10 mouse cellular contexts compared by ENCODE assay signal in genomic region chr13:45397240-45397639, GRCm38 (mm10). TPM values are rescaled to one million over a fixed set of nuclear protein-coding genes. Genes with fewer than 3 reads are reported as not detected.
DNase-seq lines count a peak whose midpoint lies in the region; ATAC-seq and TF ChIP-seq lines count a peak whose summit lies in the region.
"Had no signal": no experiment of that assay in that cellular context is flagged by ENCODE, and none has a peak within 500 bp of the region (broad histone marks: within the 10 kb centered on the region; RNA-seq: fewer than 3 reads in every experiment).

No protein-coding gene starts in this region.

- peaks cover 37% of the 10 kb centered on the region for H3K4me1 ChIP-seq in hindbrain, embryonic 12.5 days
- H3K4me1 ChIP-seq in hindbrain, embryonic 14.5 days (replicated peaks; ENCODE audit: control insufficient read depth, insufficient read depth, low read length): peaks cover 2% of the 10 kb centered on the region
- H3K4me1 ChIP-seq in lung, adult 2 months (ENCODE audit: control insufficient read depth, insufficient read depth, low read length): peaks cover 9% of the 10 kb centered on the region
- H3K4me1 ChIP-seq in embryonic facial prominence, embryonic 10.5 days: peaks cover 78% of the 10 kb centered on the region
- H3K4me1 ChIP-seq: forebrain, embryonic 15.5 days had no signal

- H3ac ChIP-seq in myocyte (ENCODE audit: control insufficient read depth, insufficient read length): no peak overlapping the region

- no peaks in the 10 kb centered on the region for H3K27me3 ChIP-seq in hindbrain, embryonic 12.5 days
- no peaks in the 10 kb centered on the region for H3K27me3 ChIP-seq in hindbrain, embryonic 14.5 days (ENCODE audit: control insufficient read depth, insufficient read depth, low read length)
- H3K27me3 ChIP-seq in embryonic facial prominence, embryonic 10.5 days (replicated peaks; ENCODE audit: low read depth, poor library complexity, severe bottlenecking): no peaks in the 10 kb centered on the region
- H3K27me3 ChIP-seq in myocyte (ENCODE audit: control insufficient read depth, insufficient read depth, insufficient read length): no peaks in the 10 kb centered on the region
- H3K27me3 ChIP-seq: forebrain, embryonic 15.5 days had no signal

- WGBS in hindbrain, embryonic 12.5 days: 26% methylated on average over 5 of the region's 5 CpGs
- WGBS in hindbrain, embryonic 14.5 days: 28% methylated on average over 5 of the region's 5 CpGs
- 46% methylated on average over 5 of the region's 5 CpGs for WGBS in lung, adult 2 months
- 44% methylated on average over 5 of the region's 5 CpGs for WGBS in embryonic facial prominence, embryonic 10.5 days

- no peak for TF ChIP-seq POLR2A in lung, adult 2 months (IDR thresholded peaks at IDR 0.05; ENCODE audit: borderline replicate concordance, extremely low read depth, low read depth, low read length)
- no peak for TF ChIP-seq POLR2A in myocyte (IDR thresholded peaks at IDR 0.05; ENCODE audit: insufficient read length, low read depth)

- no peak overlapping the region for H3K9ac ChIP-seq in hindbrain, embryonic 12.5 days
- no peak overlapping the region for H3K9ac ChIP-seq in hindbrain, embryonic 14.5 days
- H3K9ac ChIP-seq: forebrain, embryonic 15.5 days had no signal

- no peaks in the 10 kb centered on the region for H3K9me3 ChIP-seq in hindbrain, embryonic 12.5 days (replicated peaks)
- H3K9me3 ChIP-seq in hindbrain, embryonic 14.5 days (ENCODE audit: control insufficient read depth, low read length): no peaks in the 10 kb centered on the region
- H3K9me3 ChIP-seq in embryonic facial prominence, embryonic 10.5 days: no peaks in the 10 kb centered on the region
- H3K9me3 ChIP-seq: forebrain, embryonic 15.5 days had no signal

- no peak for ATAC-seq in hindbrain, embryonic 12.5 days (ENCODE audit: low FRiP score)
- no peak for ATAC-seq in hindbrain, embryonic 14.5 days (ENCODE audit: low FRiP score)
- ATAC-seq: forebrain, embryonic 15.5 days had no signal

- TF ChIP-seq CTCF in lung, adult 2 months (IDR thresholded peaks at IDR 0.05; ENCODE audit: insufficient read depth, low read length): no peak

- H3K27ac ChIP-seq in hindbrain, embryonic 12.5 days: peak overlapping the region; percentile 12
- no peak overlapping the region for H3K27ac ChIP-seq in hindbrain, embryonic 14.5 days
- H3K27ac ChIP-seq in embryonic facial prominence, embryonic 10.5 days (replicated peaks): peak overlapping the region; percentile 79
- H3K27ac ChIP-seq: forebrain, embryonic 15.5 days had no signal

- H3K36me3 ChIP-seq in hindbrain, embryonic 12.5 days: no peaks in the 10 kb centered on the region
- H3K36me3 ChIP-seq in hindbrain, embryonic 14.5 days (replicated peaks; ENCODE audit: control insufficient read depth, insufficient read depth): no peaks in the 10 kb centered on the region
- peaks cover 17% of the 10 kb centered on the region for H3K36me3 ChIP-seq in embryonic facial prominence, embryonic 10.5 days (replicated peaks)
- H3K36me3 ChIP-seq in myocyte (ENCODE audit: control insufficient read depth, insufficient read depth): no peaks in the 10 kb centered on the region
- H3K36me3 ChIP-seq: forebrain, embryonic 15.5 days had no signal

- H3K4me2 ChIP-seq in hindbrain, embryonic 12.5 days (replicated peaks): no peak overlapping the region
- H3K4me2 ChIP-seq in hindbrain, embryonic 14.5 days (replicated peaks): no peak overlapping the region
- H3K4me2 ChIP-seq in myocyte (ENCODE audit: low read depth): peak overlapping the region; percentile 83
- H3K4me2 ChIP-seq: forebrain, embryonic 15.5 days; heart, embryonic 11.5 days had no signal

- no peak for DNase-seq in hindbrain, embryonic 14.5 days (ENCODE audit: low spot score)
- DNase-seq in lung, postnatal 10 days: peak; percentile 19
- DNase-seq in lung, adult 2 months: no peak
- no peak for DNase-seq in embryonic facial prominence, embryonic 10.5 days (ENCODE audit: low spot score)
- DNase-seq in cerebellum, adult 11-12 months: no peak
- DNase-seq: thymus, adult 2 months had no signal

- H3K4me3 ChIP-seq in hindbrain, embryonic 12.5 days: no peak overlapping the region
- H3K4me3 ChIP-seq in hindbrain, embryonic 14.5 days (replicated peaks; ENCODE audit: low read length): no peak overlapping the region
- H3K4me3 ChIP-seq in lung, adult 2 months (replicated peaks; ENCODE audit: extremely low read depth, low read depth, low read length): no peak overlapping the region
- H3K4me3 ChIP-seq in embryonic facial prominence, embryonic 10.5 days: no peak overlapping the region
- no peak overlapping the region for H3K4me3 ChIP-seq in myocyte
- H3K4me3 ChIP-seq: forebrain, embryonic 15.5 days had no signal

- peaks cover 63% of the 10 kb centered on the region for H3K79me2 ChIP-seq in myocyte (ENCODE audit: control insufficient read depth, insufficient read depth)

TF ChIP-seq in myocyte, 11 proteins besides CTCF, POLR2A, EP300 and RAD21:
- TF ChIP-seq E2F4 (IDR thresholded peaks at IDR 0.05; ENCODE audit: insufficient read depth) (no peak), MAX (IDR thresholded peaks at IDR 0.05; ENCODE audit: low read depth) (no peak), REST (IDR thresholded peaks at IDR 0.05; ENCODE audit: insufficient read depth, insufficient read length) (no peak), SRF (IDR thresholded peaks at IDR 0.05; ENCODE audit: control insufficient read depth, insufficient read length, low read depth) (no peak)

RNA-seq across cellular contexts. Expression of gene Mylip, which starts 7.7 kb away (rescaled TPM):
- 15.5 and 16.7 TPM in 2 replicates for polyA plus RNA-seq in hindbrain, embryonic 12.5 days (2016; fragmentation: Nextera tagmentation; extraction: Ambion mirVana)
- polyA plus RNA-seq in hindbrain, embryonic 14.5 days (2014; fragmentation: Nextera tagmentation; extraction: Ambion mirVana): 4.8 and 5.2 TPM in 2 replicates
- 19.1 and 27.1 TPM in 2 replicates for polyA plus RNA-seq in lung, adult 2 months (2012; rRNA removed)
- 7.5 and 9.2 TPM in 2 replicates for polyA plus RNA-seq in embryonic facial prominence, embryonic 10.5 days (2016; fragmentation: Nextera tagmentation; extraction: Ambion mirVana)
- 8.3 TPM for polyA plus RNA-seq in myocyte (2012; fragmentation: generic; extraction: Trizol)
